Mouse (Mus musculus) lung, embryonic 16.5 days (tissue): ENCODE data around the gene Mrps5. TPM values are rescaled to one million over a fixed set of nuclear protein-coding genes. Genes with fewer than 3 reads are reported as not detected.

Source experiments
- ATAC-seq: fragments of 200-750 bp; cut with Nextera tagmentation; 2 replicates; pipeline ENCODE4 v1.8.0; 2017; ENCODE audit warnings: low read depth, mild to moderate bottlenecking, moderate library complexity
- H3K27ac ChIP-seq: fragments of 300-500 bp; sonication (generic); 2 replicates; pipeline ENCODE4 v1.5.1; 2014; ENCODE audit warnings: mild to moderate bottlenecking, control low read depth, low read length
- H3K27me3 ChIP-seq: fragments of 300-500 bp; sonication (generic); 2 replicates; pipeline ENCODE4 v1.6.1; 2014; ENCODE audit warnings: low read depth, low read length, mixed read lengths; ENCODE audit not compliant: control insufficient read depth, insufficient read depth
- H3K36me3 ChIP-seq: fragments of 300-500 bp; sonication (generic); 2 replicates; pipeline ENCODE4 v1.6.1; 2014; ENCODE audit warnings: low read length; ENCODE audit not compliant: control insufficient read depth, insufficient read depth
- H3K4me1 ChIP-seq: fragments of 300-500 bp; sonication (generic); replicated peaks from 2 replicates; pipeline ENCODE4 v1.6.1; 2014; ENCODE audit warnings: low read length, mixed read lengths; ENCODE audit not compliant: control insufficient read depth, insufficient read depth
- H3K4me2 ChIP-seq: fragments of 300-500 bp; sonication (generic); 2 replicates; pipeline ENCODE4 v1.6.1; 2014; ENCODE audit warnings: low read depth, low read length, control low read depth
- H3K4me3 ChIP-seq: fragments of 300-500 bp; sonication (generic); 2 replicates; pipeline ENCODE4 v1.5.1; 2014; ENCODE audit warnings: mild to moderate bottlenecking, low read length, control low read depth
- H3K9ac ChIP-seq: fragments of 300-500 bp; sonication (generic); 2 replicates; pipeline ENCODE4 v1.6.1; 2014; ENCODE audit warnings: low read length, control low read depth
- H3K9me3 ChIP-seq: fragments of 300-500 bp; sonication (generic); 2 replicates; pipeline ENCODE4 v1.6.1; 2016; ENCODE audit warnings: low read length; ENCODE audit not compliant: control insufficient read depth
- WGBS: fragments of 180-500 bp; shearing (Covaris S2); extraction: QIAGEN DNeasy Blood & Tissue Kit; methylation state at CpG from one replicate; pipeline ENCODE4 v1.1.7; 2014; 5-methylcytosine and 5-hydroxymethylcytosine counted together
- polyA plus RNA-seq: library from polyadenylated mRNA; unstranded; fragments of >200 nt; fragmentation: Nextera tagmentation; extraction: Ambion mirVana; gene quantifications from 2 replicates; pipeline ENCODE4 v1.2.1, GENCODE M21; 2015

The Mrps5 gene
- polyA plus RNA-seq, 1 experiment from 2014 or later = 120 TPM

GRCm38 (mm10) chr2:127627990-127628570, 41.1 kb downstream of the Mrps5 start:
- no peaks in the 10 kb centered on the region for H3K9me3 ChIP-seq
- 68% methylated on average over 6 of the region's 6 CpGs for WGBS

DNA sequence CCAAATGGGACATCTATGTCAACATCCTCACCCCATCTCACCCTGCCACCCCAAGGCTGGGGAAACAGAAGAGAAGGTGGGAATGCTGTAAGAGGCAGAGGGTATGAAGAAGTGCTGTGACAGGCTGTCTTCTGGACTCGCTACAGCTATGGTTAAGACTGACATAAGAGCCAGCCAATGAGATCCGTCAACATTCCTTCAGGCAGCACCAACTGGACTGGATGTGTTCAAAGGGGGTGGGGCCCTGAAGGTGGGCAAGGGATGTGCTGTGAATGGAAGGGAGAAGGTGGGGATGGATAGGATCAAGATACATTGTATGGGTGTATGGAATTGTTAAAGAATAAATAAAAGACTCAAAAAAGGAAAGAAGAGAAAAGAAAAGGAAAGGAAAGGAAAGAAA, 45.6 kb downstream of the Mrps5 start:
- WGBS = 56% methylated on average over 2 of the region's 2 CpGs

More at GRCm38 (mm10) chr2:127627990-127628570, 41.1 kb downstream of the Mrps5 start:
- Histone ChIP-seq H3K4me2 (no peak overlapping the region), H3K27ac (no peak overlapping the region), H3K27me3 (no peaks in the 10 kb centered on the region), H3K4me3 (no peak overlapping the region), H3K9ac (no peak overlapping the region), H3K36me3 (no peaks in the 10 kb centered on the region), H3K4me1 (no peaks in the 10 kb centered on the region)
- ATAC-seq = no peak

GRCm38 (mm10) chr2:127635581-127635980, 48.6 kb downstream of the Mrps5 start:
- ATAC-seq = no peak
- H3K4me3 ChIP-seq = no peak overlapping the region
- 49% methylated on average over 6 of the region's 6 CpGs for WGBS

More for the DNA sequence above, 45.6 kb downstream of the Mrps5 start:
- no peaks in the 10 kb centered on the region for H3K4me1 ChIP-seq
- no peak overlapping the region for H3K9ac ChIP-seq
- no peak for ATAC-seq
- no peaks in the 10 kb centered on the region for H3K27me3 ChIP-seq
- no peak overlapping the region for H3K27ac ChIP-seq
- H3K4me3 ChIP-seq = no peak overlapping the region
- H3K4me2 ChIP-seq = no peak overlapping the region
- no peaks in the 10 kb centered on the region for H3K36me3 ChIP-seq
- H3K9me3 ChIP-seq = no peaks in the 10 kb centered on the region

GRCm38 (mm10) chr2:127638973-127639372, 52.0 kb downstream of the Mrps5 start:
- Histone ChIP-seq H3K9me3 (no peaks in the 10 kb centered on the region), H3K27me3 (no peaks in the 10 kb centered on the region), H3K4me1 (0 out of 2 replicates have a peak, but pooled peaks cover 3% of the 10 kb centered on the region), H3K4me2 (no peak overlapping the region), H3K4me3 (no peak overlapping the region), H3K27ac (no peak overlapping the region), H3K36me3 (no peaks in the 10 kb centered on the region), H3K9ac (no peak overlapping the region)
- no peak for ATAC-seq
- WGBS = 69% methylated on average over 9 of the region's 9 CpGs

More at GRCm38 (mm10) chr2:127635581-127635980, 48.6 kb downstream of the Mrps5 start:
- H3K4me1 ChIP-seq = no peaks in the 10 kb centered on the region
- H3K36me3 ChIP-seq = no peaks in the 10 kb centered on the region
- no peaks in the 10 kb centered on the region for H3K27me3 ChIP-seq
- no peaks in the 10 kb centered on the region for H3K9me3 ChIP-seq
- no peak overlapping the region for H3K27ac ChIP-seq
- no peak overlapping the region for H3K9ac ChIP-seq
- no peak overlapping the region for H3K4me2 ChIP-seq

GRCm38 (mm10) chr2:127643728-127644704, 57.0 kb downstream of the Mrps5 start:
- 34% methylated on average over 19 of the region's 19 CpGs for WGBS
- H3K27ac ChIP-seq = peak overlapping the region; percentile 75
- H3K27me3 ChIP-seq = no peaks in the 10 kb centered on the region
- no peaks in the 10 kb centered on the region for H3K36me3 ChIP-seq
- H3K9ac ChIP-seq = no peak overlapping the region
- peak; percentile 79 for ATAC-seq
- no peak overlapping the region for H3K4me3 ChIP-seq
- H3K9me3 ChIP-seq = no peaks in the 10 kb centered on the region
- H3K4me1 ChIP-seq = peaks cover 15% of the 10 kb centered on the region
- H3K4me2 ChIP-seq = no peak overlapping the region

GRCm38 (mm10) chr2:127646875-127647274, 59.9 kb downstream of the Mrps5 start:
- Histone ChIP-seq H3K36me3 (no peaks in the 10 kb centered on the region), H3K27me3 (no peaks in the 10 kb centered on the region), H3K4me1 (peaks cover 18% of the 10 kb centered on the region), H3K4me3 (no peak overlapping the region), H3K4me2 (no peak overlapping the region), H3K9me3 (no peaks in the 10 kb centered on the region), H3K9ac (no peak overlapping the region), H3K27ac (peak overlapping the region; percentile 16; the same call in 1 of the 2 replicates)
- WGBS = 43% methylated on average over 5 of the region's 5 CpGs
- 0 out of 2 replicates have a peak, but pooled peaks have one; percentile 24 for ATAC-seq

DNA sequence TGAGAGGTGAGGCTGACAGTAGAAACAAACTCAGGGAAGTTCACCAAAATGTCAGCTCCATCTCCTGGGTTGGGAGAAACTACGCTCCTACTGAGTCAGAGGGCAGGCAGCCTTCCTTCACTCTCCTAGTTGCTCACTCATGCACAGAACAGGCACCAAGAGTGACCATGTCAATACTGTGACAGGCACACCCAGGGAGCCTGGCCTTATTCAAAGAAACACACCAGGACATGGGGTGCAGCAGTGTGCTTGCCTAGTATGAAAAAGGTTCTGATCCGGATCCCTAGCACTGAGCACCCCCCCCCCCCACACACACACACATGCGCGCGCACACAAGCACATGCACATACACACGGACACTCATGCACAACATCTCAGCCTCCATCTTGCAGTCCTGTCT, 61.1 kb downstream of the Mrps5 start:
- no peaks in the 10 kb centered on the region for H3K36me3 ChIP-seq
- peaks cover 20% of the 10 kb centered on the region for H3K4me1 ChIP-seq
- no peak overlapping the region for H3K4me2 ChIP-seq
- H3K27ac ChIP-seq = no peak overlapping the region
- 92% methylated on average over 6 of the region's 6 CpGs for WGBS
- H3K4me3 ChIP-seq = no peak overlapping the region
- no peaks in the 10 kb centered on the region for H3K27me3 ChIP-seq
- no peak overlapping the region for H3K9ac ChIP-seq
- H3K9me3 ChIP-seq = no peaks in the 10 kb centered on the region
- ATAC-seq = no peak

- H3K4me1 ChIP-seq = peaks cover 13% of the 10 kb centered on the region
- H3K9me3 ChIP-seq = no peaks in the 10 kb centered on the region
- peaks cover 2% of the 10 kb centered on the region for H3K27me3 ChIP-seq
- H3K4me3 ChIP-seq = no peak overlapping the region
- ATAC-seq = no peak
- H3K4me2 ChIP-seq = no peak overlapping the region
- no peak overlapping the region for H3K9ac ChIP-seq
- H3K27ac ChIP-seq = no peak overlapping the region
- no peaks in the 10 kb centered on the region for H3K36me3 ChIP-seq
- 45% methylated on average over 5 of the region's 5 CpGs for WGBS
Measured at GRCm38 (mm10) chr2:127649921-127650320, 62.9 kb downstream of the Mrps5 start.

DNA sequence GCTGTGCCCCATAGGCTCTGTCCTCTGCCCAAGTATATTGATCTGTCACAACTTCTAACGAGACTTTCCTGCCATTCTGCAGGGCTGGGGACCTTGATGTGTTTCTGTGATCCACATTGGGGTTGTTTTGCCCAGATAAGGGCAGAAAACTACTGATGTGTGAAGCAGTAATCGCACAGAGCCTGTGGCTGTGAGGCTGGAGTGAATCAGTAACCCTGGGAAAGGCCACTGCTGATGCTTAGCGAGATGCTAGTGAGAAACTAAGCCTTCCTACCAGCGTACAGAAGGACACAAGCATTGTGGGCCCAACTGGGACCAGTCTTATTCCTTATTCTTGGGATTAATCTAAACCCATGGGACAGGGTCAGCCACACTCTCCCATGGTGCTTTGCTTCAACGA, 64.6 kb downstream of the Mrps5 start:
- Histone ChIP-seq H3K36me3 (no peaks in the 10 kb centered on the region), H3K27ac (peak overlapping the region; percentile 81), H3K9me3 (no peaks in the 10 kb centered on the region), H3K9ac (no peak overlapping the region), H3K4me3 (no peak overlapping the region), H3K27me3 (peaks cover 17% of the 10 kb centered on the region), H3K4me1 (peaks cover 7% of the 10 kb centered on the region), H3K4me2 (no peak overlapping the region)
- no peak for ATAC-seq
- WGBS = 66% methylated on average over 5 of the region's 5 CpGs
